Mouse (Mus musculus) thymus, postnatal 14 days (tissue): Measurements from ENCODE around the gene Vmn1r51.
"Not testable (repeated sequence)": the region's sequence is repeated elsewhere in the genome, so short reads cannot be mapped to it uniquely, and the experiment has no call there.

Experiments
- DNase-seq: peaks from one replicate; pipeline ENCODE4 v3.0.0; 2021

Vmn1r51 gene

DNA sequence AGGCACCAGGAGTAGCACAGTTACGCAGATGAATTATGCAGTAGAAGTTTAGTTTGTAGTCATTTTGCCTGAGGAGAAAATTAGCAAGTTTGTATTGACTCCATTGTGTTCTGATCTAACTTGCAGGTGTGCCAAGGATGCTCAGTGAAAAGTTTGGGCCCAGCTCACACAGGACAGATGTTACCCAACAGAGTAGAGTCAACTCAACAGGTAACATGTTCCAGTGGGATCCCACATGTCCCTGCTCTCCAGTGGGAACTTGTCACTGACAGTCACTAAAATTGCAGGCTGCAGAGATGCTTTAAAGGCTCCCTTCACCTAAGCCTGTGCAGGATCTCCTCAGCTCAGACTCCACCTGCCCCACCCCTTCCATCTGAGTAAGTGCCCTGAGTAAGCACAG, at the start of gene Vmn1r51:
TSS of gene Vmn1r51 (plus strand) at position 301 of the 400 bp plus-strand sequence.
- DNase-seq: not testable (repeated sequence)

DNA sequence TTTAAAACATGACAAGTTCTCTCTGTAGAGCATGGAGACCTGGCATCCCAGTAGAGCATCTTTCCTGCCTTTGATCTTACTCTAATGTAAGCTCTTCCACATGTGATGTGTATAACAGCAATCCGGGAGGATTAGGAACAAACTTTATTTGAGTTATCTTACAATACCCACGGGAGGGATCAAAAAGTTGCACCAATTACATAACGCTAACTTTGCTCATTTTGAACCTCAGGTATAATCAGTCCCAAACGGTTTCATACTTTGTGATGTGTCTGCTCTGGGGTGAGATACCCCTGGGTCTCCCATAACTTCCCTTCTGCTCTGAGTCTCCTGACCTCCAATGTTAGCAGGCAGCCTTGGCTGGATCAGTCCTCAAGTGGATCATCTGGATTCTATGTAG, 44.0 kb upstream of the Vmn1r51 start, which contains the start of gene Vmn1r49:
TSS of gene Vmn1r49 (minus strand) at position 101 of the 400 bp plus-strand sequence.
- DNase-seq: no peak

DNA sequence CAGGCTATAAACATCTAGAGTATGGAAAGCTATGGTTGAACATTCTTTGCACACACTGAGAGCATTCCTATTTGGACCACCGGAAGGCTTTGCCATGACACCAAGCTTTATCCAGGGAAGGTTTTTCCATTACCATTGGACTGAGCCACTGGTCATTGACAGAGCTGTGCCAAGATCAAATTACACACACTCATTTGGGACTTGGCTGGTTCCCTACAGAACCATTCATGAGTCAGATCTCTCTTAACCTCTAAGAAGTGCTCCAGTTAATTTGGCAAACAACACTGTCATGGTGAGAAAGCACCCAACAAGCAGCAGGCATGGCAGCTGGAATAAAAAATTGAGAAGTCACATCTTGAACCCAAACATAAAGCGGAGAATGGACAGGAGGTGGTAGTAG, 21.8 kb upstream of the Vmn1r51 start:
- no peak for DNase-seq

DNA sequence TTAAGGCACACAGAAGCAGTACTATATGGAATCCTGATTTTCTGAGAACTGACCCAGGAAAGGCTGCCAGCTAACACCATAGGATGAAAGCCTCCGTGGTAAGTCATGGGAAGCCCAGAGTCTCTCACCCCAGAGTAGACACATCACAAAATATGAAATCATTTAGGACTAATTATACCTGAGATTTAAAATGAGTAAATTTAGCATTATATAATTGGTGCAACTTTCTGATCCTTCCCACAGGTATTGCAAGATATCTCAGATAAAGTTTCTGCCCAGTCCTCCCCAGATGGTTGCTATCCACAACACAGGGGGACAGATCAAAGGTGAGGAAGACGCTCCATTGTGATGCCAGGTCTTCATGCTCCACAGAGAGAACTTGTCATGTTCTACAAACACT, 21.3 kb upstream of the Vmn1r51 start, which contains the start of gene Vmn1r50:
TSS of gene Vmn1r50 (plus strand) at position 301 of the 400 bp plus-strand sequence.
- DNase-seq: no peak

DNA sequence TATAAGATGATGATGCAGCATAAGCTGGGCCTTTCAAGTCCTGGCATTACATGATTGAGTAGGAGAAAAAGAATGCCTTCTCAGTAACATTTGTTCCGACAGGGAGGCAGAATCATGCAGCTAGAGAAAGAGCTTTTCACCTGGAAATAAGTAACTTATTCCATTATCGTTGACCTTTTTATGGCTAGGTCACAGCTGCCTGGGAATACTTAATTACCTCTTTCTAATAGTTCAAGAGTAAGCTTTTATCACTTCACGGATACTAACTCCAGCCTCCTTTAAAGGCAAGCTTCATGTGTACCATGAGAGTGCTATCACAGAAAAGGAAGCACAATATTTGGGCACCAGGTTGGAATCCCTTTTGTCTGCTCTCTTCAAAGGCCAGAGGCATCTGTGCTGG, 37.7 kb downstream of the Vmn1r51 start:
- DNase-seq: no peak

DNA sequence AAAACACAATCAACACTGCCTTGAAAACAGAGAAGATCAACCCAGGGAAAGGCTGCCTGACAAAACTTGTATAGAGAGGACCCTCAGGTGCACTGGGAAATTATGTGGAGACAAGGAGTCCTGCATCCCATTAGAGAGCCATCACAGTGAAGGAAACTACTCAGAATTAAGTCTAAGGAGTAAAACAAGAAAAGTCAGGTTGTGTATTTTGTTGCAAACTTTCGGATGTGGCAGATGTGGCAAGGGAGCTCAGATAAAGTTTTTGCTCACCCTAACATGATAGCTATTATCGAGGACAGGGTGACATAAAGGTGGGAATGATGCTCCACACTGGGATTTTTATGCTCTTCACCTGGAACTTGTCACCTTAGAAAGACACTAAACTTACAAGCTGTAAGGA, 52.1 kb downstream of the Vmn1r51 start, which contains the start of gene Vmn1r52:
TSS of gene Vmn1r52 (plus strand) at position 301 of the 400 bp plus-strand sequence.
- DNase-seq: no peak
